Mouse (Mus musculus) kidney, embryonic 16.5 days (tissue): Measurements from ENCODE around the gene Rabl2. TPM values are rescaled to one million over a fixed set of nuclear protein-coding genes. Genes with fewer than 3 reads are reported as not detected.

Experiments used
- ATAC-seq: fragments of 200-750 bp; cut with Nextera tagmentation; 2 replicates; pipeline ENCODE4 v1.8.0; 2017; ENCODE audit warnings: moderate TSS enrichment; ENCODE audit not compliant: low FRiP score, low TSS enrichment
- H3K27ac ChIP-seq: fragments of 300-500 bp; sonication (generic); 2 replicates; pipeline ENCODE4 v1.5.1; 2014; ENCODE audit warnings: low read length
- H3K27me3 ChIP-seq: fragments of 300-500 bp; sonication (generic); 2 replicates; pipeline ENCODE4 v1.6.1; 2014; ENCODE audit warnings: low read length, control low read depth, mixed read lengths; ENCODE audit not compliant: insufficient read depth
- H3K36me3 ChIP-seq: fragments of 300-500 bp; sonication (generic); 2 replicates; pipeline ENCODE4 v1.6.1; 2014; ENCODE audit warnings: low read length, control low read depth, mixed read lengths; ENCODE audit not compliant: insufficient read depth
- H3K4me1 ChIP-seq: fragments of 300-500 bp; sonication (generic); 2 replicates; pipeline ENCODE4 v1.6.1; 2014; ENCODE audit warnings: low read length, control low read depth, mixed read lengths; ENCODE audit not compliant: insufficient read depth
- H3K4me2 ChIP-seq: fragments of 300-500 bp; sonication (generic); replicated peaks from 2 replicates; pipeline ENCODE4 v1.6.1; 2014; ENCODE audit warnings: low read depth, low read length
- H3K4me3 ChIP-seq: fragments of 300-500 bp; sonication (generic); 2 replicates; pipeline ENCODE4 v1.5.1; 2014; ENCODE audit warnings: mild to moderate bottlenecking, low read length
- H3K9ac ChIP-seq: fragments of 300-500 bp; sonication (generic); replicated peaks from 2 replicates; pipeline ENCODE4 v1.6.1; 2014; ENCODE audit warnings: low read length
- H3K9me3 ChIP-seq: fragments of 300-500 bp; sonication (generic); 2 replicates; pipeline ENCODE4 v1.6.1; 2016; ENCODE audit warnings: low read length, control low read depth
- WGBS: fragments of 180-500 bp; shearing (Covaris S2); extraction: QIAGEN DNeasy Blood & Tissue Kit; methylation state at CpG from one replicate; pipeline ENCODE4 v1.1.7; 2014; 5-methylcytosine and 5-hydroxymethylcytosine counted together
- polyA plus RNA-seq: library from polyadenylated mRNA; unstranded; fragments of >200 nt; fragmentation: Nextera tagmentation; extraction: Ambion mirVana; gene quantifications from 2 replicates; pipeline ENCODE4 v1.2.1, GENCODE M21; 2015

The Rabl2 gene
- polyA plus RNA-seq, 1 experiment from 2014 or later, result 56.1 TPM

DNA sequence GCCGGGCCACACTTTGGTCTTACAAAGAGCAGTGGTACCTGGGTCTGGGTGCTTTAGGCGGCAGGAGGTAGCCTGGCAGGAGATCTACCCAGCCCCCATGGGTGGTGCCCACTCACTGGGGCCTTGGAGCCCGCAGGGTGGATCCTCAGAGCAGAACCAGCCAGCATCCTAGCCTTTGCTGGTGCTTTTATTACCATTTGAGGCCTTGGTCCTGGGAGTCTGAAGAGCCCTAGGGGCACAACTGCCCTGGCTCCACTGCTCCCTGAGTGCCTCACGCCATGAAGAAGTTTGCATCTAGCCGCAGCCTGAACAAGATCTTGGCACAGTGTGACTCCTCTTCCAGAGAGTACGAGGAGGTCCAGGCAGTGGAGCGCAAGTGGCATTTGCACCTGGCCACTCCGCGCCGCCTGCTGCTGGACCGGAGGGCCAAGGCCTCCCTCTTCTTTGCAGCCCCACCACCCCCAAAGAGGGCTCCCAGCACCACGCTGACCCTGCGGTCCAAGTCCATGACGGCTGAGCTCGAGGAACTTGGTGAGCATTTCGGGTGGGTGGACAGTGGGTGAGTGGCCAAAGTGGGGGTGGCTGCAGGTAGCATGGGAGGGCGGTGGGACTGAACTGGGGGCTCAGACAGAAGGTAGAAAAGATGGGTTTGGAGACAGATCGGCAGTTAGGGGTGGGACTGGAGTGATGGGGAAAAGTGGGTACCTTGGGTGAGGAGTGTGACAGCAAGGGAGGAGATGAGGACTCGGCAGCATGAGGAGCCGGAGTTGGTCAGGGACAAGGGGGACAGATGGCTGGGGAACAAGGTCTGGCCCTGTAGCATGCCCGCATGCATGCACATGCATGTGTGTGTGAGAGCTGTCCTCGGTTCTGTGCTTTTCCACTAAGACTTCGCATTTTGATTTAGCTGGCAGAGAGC is 58.5 kb downstream of the Rabl2 start:
- Histone ChIP-seq H3K4me3 (no peak overlapping the region), H3K9ac (no peak overlapping the region), H3K27me3 (no peaks in the 10 kb centered on the region), H3K9me3 (no peaks in the 10 kb centered on the region), H3K36me3 (no peaks in the 10 kb centered on the region), H3K4me1 (no peaks in the 10 kb centered on the region), H3K4me2 (peak overlapping the region; percentile 16; the same call in 1 of the 2 replicates), H3K27ac (no peak overlapping the region)
- WGBS, result 77% methylated on average over 23 of the region's 23 CpGs
- no peak for ATAC-seq

Other genes starting within 250 kb of the Rabl2 start
- 68.3 and 79.0 TPM in 2 replicates for gene Lmf2, start 236.3 kb downstream of the Rabl2 start, polyA plus RNA-seq
- 165 and 175 TPM in 2 replicates for gene Ncaph2, start 236.2 kb downstream of the Rabl2 start, polyA plus RNA-seq
- gene Sco2, start 218.1 kb downstream of the Rabl2 start, polyA plus RNA-seq, result 9.7 and 11.8 TPM in 2 replicates
- gene Tymp, start 214.9 kb downstream of the Rabl2 start, polyA plus RNA-seq, result 0.94 and 1.9 TPM in 2 replicates
- 1.1 and 1.6 TPM in 2 replicates for gene Odf3b, start 212.6 kb downstream of the Rabl2 start, polyA plus RNA-seq
- gene Klhdc7b, start 207.0 kb downstream of the Rabl2 start, polyA plus RNA-seq, result 0.04 TPM in 1 of 2 replicates, not detected in the other
- not detected in 2 replicates for gene Syce3, start 181.4 kb downstream of the Rabl2 start, polyA plus RNA-seq
- 7.4 and 8.1 TPM in 2 replicates for gene Cpt1b, start 166.1 kb downstream of the Rabl2 start, polyA plus RNA-seq
- gene C730034F03Rik, start 162.3 kb downstream of the Rabl2 start, polyA plus RNA-seq, result 2.8 and 5.0 TPM in 2 replicates
- gene Gm44502, start 162.2 kb downstream of the Rabl2 start, polyA plus RNA-seq, result 0.33 TPM in 1 of 2 replicates, not detected in the other
- gene Chkb, start 162.0 kb downstream of the Rabl2 start, polyA plus RNA-seq, result 57.6 and 64.3 TPM in 2 replicates
- 0.92 and 1.1 TPM in 2 replicates for gene Mapk8ip2, start 138.0 kb downstream of the Rabl2 start, polyA plus RNA-seq
- 19.2 and 21.1 TPM in 2 replicates for gene Arsa, start 114.5 kb downstream of the Rabl2 start, polyA plus RNA-seq
- 1.8 and 2.9 TPM in 2 replicates for gene Shank3, start 92.3 kb downstream of the Rabl2 start, polyA plus RNA-seq
- 0.15 TPM in 1 of 2 replicates, not detected in the other for gene Acr, start 23.6 kb downstream of the Rabl2 start, polyA plus RNA-seq
- gene Syt10, start 249.9 kb upstream of the Rabl2 start, polyA plus RNA-seq, result not detected in 2 replicates